Mouse (Mus musculus): ENCODE measurements around the gene Wdpcp.

Wdpcp gene

DNA sequence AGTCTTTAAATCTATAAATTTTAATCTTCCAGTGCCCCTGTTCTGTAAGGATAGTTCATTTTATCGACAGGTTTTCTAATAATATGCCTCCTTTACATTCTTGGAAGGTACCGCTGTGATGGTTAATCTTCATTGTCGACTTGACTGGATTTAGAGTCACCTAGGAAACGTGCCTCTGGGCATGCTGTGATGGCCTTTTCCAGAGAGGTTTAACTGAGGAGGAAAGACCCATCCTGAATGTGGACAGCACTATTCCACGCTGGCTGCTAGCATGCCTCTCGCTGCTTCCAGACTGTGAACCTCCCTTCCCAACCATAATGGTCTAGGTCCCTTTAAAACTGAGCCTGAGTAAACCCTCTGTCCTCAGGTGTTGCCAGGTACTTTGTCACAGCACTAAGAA is 163.2 kb downstream of the Wdpcp start:
- CTCF ChIA-PET = no interaction called here

DNA sequence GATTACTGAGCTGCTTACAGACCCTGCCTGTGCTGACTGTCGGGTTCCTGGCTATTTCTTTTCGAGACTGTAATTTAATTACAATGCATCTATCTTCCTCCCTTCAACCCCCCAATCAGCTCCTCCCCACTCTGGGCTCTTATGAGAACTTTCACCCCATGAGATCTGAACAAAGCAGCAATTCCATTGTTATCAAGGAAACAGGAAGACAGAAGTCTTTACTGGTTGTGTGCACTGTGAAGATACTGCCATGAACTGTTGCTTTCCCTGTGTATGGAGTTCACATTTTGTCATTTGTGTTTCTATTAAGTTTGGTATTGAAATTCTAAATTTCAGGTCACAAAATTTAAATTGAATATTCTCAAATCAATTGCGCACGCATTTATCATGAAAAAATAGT is 177.5 kb downstream of the Wdpcp start:
- CTCF ChIA-PET = no interaction called here

DNA sequence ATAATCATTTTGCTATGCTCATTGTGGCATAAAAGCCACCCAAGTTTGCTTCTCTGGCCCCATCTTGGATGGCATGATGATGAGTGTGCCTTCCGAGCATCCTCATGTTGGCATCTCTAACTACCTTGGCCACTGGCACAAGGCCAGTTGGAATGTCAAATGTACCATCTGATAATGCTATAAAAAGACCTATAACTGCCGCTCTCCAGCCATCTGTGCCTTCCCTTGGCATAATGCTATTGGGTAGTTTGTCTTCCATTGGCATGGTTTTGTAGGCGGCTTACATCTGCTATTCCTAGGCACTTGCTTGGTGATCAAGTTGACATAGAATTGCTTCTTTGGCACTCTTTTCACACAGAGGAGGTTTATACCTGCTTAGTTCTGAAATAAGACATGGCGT is 191.2 kb downstream of the Wdpcp start:
- CTCF ChIA-PET = no interaction called here

DNA sequence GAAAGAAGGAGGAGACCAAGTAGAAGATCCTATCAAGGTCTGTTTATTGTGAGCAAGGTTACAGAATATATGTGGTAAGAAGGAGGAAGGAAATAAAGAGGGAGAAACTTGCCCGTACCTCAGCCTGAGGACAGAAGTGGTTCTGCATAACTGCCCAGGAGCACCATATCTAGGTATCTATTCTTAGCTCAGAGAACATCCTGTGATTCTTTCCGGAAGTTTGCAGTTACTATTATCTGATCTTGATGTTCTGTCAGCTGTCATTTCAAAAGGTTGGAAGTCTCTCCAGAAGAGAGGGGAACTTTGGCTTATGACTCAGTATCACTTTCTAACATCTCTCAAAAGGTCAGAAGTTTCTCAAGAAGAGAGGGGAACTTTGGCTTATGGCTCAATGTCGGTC is 216.8 kb downstream of the Wdpcp start:
- CTCF ChIA-PET = no interaction called here

DNA sequence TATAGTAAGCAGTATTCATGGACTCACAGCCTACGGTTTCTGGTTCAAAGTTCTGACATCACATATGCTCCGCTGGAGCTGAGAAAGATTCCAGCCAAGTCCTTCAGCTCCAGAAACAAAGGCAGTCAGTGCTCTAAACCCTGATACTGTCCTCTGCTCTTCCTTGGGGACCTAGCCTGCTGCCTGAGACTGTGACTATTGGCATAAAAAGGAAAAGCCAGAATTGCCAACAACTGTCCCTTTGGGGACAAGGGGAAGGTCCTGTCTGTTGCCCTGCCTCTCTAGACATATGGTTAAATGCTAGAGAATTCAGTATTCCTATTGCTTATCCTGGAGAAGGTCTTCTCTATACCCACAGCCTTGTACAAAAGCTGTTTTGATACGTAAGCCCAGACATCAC is 252.9 kb downstream of the Wdpcp start:
- CTCF ChIA-PET = no interaction called here

DNA sequence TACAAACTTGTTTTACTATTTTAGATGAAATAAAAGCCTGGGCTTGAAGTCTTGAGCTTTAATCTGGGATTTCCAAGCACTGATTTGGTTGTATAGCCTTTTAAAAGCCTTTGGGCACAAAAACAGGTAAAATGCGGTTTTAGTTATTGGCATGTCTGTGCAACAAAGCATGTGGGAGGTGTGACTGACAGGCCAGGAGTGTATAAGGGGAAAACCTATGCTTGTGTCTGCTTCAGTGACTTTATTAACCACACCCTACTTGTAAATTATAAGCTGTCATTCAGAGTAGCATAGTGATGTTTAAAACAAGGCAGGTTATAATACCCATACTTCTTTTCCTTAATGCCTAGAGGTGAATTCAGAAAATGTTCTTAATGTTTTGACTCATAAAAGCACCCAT is 254.5 kb downstream of the Wdpcp start:
- CTCF ChIA-PET = interaction anchor here (0.7 kb wide), 2 partner anchors 46 to 149 kb away, joined by 3 read pairs; no protein-coding TSS in a partner anchor

DNA sequence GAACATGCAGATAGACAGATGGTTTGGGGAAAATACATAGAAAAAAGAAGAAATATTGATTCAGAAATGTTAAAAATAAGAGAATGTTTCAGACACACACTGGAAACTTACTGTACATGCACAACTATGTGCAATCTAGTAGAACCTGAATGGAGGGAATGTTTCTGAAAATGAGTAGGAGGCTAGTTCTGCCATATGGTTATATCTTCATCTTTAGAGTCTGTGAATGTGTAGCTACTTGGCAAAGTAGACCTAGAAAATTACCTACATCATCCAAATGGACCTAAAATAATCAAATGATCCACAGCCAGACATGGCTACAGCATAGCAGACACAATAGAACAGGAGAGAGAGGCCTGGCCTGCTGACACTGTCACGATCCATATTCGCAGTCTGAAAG is 275.0 kb downstream of the Wdpcp start:
- CTCF ChIA-PET = no interaction called here

DNA sequence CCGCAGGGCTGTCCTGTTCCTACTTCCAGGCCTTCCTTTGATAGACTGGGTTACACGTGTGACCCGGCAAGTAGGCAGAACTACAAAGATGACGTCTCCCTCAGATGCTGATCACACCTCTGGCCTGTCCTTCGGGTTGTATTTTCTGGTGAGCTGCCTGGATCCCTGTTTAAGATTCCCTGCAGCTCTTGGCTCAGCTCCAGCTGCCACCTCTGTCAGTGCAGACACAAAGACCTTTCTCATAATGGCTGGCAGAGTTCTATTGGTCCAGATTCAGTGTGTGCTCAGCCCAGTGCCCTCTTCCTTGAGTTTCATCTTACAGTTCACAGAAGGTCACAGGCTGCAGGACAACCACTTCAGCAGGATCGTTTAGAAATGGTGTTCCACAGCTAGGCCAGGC is 292.0 kb downstream of the Wdpcp start:
- CTCF ChIA-PET = no interaction called here

DNA sequence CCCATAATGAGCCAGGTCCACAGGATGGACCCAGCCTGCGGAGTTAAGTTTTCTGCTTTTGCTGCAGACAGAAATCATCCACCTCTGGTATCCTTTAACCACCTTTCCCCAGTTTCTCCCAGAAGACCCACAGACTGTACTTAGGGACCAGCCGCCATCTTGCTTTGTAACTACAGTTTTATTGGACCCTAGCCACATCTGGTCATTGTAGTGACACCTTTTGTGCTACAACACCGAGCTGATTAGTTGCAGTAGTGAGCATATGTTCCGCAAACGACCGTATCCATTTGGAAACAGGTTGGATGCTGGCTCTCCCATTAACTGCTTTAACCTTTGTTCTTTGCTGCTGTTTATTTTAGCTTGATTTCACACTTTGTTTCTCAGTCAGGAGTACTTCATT is 292.5 kb downstream of the Wdpcp start:
- CTCF ChIA-PET = no interaction called here

DNA sequence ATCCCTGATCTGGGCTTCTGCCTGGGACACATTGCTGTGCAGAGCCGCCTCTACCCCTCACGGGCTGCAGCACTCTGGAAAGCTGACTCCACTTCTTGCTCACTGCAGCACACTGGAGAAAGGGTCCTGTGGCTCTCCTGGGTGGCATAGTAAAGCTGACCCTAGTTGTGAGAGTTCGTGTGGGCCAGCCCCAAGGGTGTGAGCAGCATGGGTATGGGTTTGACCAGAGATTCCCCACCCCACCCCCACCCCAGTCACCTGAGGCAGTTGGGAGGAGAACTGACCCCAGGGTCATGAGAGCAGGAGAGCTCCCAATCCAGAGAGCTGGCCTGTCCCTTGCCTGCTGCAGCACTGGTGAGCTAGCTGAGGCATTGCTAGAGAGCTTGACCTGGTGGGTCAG is 296.6 kb downstream of the Wdpcp start:
- CTCF ChIA-PET = no interaction called here

DNA sequence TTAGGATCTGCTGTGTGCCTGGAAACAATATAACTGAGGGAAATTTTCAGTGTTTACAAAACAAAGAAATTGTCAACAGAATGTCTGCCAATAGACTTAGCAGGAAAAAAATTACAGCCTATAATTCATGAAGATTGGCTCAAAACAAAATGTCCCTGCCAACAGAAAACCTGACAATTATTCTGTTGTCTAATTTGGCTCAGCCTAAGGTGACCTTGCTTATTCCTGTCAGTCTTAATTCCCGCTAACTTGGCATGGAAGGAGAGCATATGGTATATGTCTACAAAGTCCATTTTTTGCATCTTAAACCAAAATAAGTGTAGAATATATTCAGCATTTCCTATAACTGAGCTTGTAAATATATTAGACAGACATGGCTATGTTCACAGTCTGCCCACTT is 298.8 kb downstream of the Wdpcp start:
- CTCF ChIA-PET = no interaction called here

DNA sequence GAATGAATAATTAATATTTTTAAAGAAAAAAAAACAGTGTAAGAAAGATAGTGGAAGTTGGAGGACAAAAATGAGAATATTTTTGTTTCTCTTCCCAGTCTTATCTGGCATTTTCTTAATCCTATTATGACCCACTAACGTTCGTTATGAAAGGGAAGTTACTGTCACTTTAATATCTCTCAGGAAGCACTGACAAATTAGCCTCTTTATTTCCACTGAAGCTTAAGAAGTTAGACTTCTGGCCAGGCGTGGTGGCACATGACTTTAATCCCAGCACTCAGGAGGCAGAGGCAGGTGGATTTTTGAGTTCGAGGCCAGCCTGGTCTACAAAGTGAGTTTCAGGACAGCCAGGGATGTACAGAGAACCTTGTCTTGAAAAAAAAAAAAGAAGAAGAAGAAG is 299.7 kb downstream of the Wdpcp start:
- CTCF ChIA-PET = no interaction called here

DNA sequence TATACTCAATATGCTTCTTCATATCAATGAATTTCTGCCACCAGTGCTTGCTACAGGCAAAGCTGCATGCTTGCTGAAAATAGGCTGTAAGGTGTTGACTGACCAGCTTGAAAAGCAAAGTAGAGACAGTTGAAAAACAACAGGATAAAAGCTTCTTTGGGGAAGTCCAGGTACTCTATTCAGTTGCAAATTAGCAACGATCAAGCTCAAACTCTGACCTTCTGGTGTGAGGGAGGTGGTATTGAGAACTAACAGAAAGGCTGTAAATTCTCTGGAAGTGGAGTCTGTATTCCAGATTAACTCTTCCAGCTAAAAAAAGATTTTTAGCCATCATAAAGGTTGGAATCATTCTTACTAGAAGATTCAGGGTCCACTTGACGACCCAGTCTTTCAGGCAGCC is 303.0 kb downstream of the Wdpcp start:
- CTCF ChIA-PET = no interaction called here

DNA sequence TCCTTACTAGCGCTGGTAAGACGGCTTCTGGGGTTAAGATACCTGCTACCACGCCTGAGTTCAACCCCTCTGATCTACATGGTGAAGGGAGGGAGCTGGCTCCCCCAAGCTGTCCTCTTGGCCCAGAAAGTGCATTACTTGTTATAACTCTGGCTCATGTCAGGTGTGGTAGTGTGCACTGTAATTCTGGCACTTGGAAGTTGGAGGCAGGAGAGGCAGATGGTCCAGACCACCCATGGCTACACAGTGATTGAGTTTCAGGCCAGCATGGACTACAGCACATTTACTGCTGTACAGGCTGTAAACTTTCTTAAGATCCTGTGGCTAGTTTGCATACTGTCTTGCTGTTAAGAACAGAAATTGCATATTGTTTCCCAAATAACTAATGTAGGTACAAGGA is 322.7 kb downstream of the Wdpcp start:
- CTCF ChIA-PET = no interaction called here

DNA sequence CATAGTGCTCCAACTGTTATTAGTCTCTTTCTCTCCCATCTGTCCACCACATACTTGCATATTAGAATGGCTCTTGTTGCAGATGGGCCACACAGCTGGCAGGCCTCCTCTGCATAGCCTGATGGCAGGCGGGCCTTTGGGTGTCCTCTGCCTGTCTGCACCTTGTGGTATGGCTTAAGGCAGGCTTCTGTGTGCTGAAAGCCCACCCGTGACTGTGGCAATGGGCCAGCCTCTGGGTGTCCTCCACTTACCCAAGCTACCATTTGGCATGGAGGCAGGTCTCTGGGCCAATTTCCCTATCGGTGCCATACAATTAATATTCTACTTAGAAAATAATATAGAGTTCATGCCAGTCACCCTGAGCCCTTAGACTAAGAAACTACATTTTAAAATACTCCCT is 350.5 kb downstream of the Wdpcp start:
- CTCF ChIA-PET = no interaction called here
